Mouse (Mus musculus): ENCODE data around the gene Them5. TPM values are rescaled to one million over a fixed set of nuclear protein-coding genes. Genes with fewer than 3 reads are reported as not detected.

Them5 gene
- polyA plus RNA-seq, 1 experiment from 2014 or later, result not detected

GRCm38 (mm10) chr3:94366761-94367160, 24.9 kb downstream of the Them5 start:
- Histone ChIP-seq H3K27me3 (ENCODE audit: control insufficient read depth, insufficient read depth, low read length) (0 out of 2 replicates have a peak, but pooled peaks cover 4% of the 10 kb centered on the region), H3K4me3 (replicated peaks; ENCODE audit: low read length) (no peak overlapping the region), H3K27ac (no peak overlapping the region), H3K4me1 (replicated peaks; ENCODE audit: control insufficient read depth, insufficient read depth, low read length) (peaks cover 8% of the 10 kb centered on the region; the same call in 1 of the 2 replicates), H3K9me3 (ENCODE audit: control insufficient read depth, low read length) (no peaks in the 10 kb centered on the region), H3K9ac (no peak overlapping the region), H3K36me3 (replicated peaks; ENCODE audit: control insufficient read depth, insufficient read depth) (no peaks in the 10 kb centered on the region), H3K4me2 (replicated peaks) (no peak overlapping the region)
- DNase-seq (ENCODE audit: low spot score) (peak; percentile 87), ATAC-seq (ENCODE audit: low FRiP score) (0 out of 2 replicates have a peak, but pooled peaks have one; percentile 35)
- 17% methylated on average over 3 of the region's 3 CpGs for WGBS

DNA sequence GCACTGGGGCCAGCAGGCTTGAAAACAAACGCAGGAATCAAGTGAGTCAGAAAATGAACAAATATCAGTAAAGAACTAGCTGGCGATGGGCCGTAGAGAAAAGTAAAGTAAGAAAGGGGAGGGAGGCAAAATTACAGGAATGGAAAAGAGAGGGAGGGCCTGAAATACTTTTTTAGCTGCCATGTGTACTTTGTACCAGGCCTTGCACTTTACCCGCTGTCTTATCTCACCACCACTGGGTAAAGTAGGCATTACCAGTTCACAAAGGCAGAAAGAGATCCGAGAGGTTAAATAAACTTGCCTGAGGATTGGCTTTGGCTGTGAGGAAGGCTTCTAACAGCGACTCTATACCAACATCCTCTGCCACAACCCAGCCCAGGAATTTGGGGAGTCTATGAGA, 25.6 kb downstream of the Them5 start:
- H3K4me2 ChIP-seq (replicated peaks), result no peak overlapping the region
- peaks cover 8% of the 10 kb centered on the region; the same call in 1 of the 2 replicates for H3K4me1 ChIP-seq (replicated peaks; ENCODE audit: control insufficient read depth, insufficient read depth, low read length)
- 0 out of 2 replicates have a peak, but pooled peaks cover 4% of the 10 kb centered on the region for H3K27me3 ChIP-seq (ENCODE audit: control insufficient read depth, insufficient read depth, low read length)
- H3K4me3 ChIP-seq (replicated peaks; ENCODE audit: low read length), result no peak overlapping the region
- H3K9ac ChIP-seq, result no peak overlapping the region
- peak; percentile 18 for DNase-seq (ENCODE audit: low spot score)
- H3K36me3 ChIP-seq (replicated peaks; ENCODE audit: control insufficient read depth, insufficient read depth), result no peaks in the 10 kb centered on the region
- H3K27ac ChIP-seq, result no peak overlapping the region
- 84% methylated on average over 6 of the region's 6 CpGs for WGBS
- ATAC-seq (ENCODE audit: low FRiP score), result no peak
- H3K9me3 ChIP-seq (ENCODE audit: control insufficient read depth, low read length), result no peaks in the 10 kb centered on the region

DNA sequence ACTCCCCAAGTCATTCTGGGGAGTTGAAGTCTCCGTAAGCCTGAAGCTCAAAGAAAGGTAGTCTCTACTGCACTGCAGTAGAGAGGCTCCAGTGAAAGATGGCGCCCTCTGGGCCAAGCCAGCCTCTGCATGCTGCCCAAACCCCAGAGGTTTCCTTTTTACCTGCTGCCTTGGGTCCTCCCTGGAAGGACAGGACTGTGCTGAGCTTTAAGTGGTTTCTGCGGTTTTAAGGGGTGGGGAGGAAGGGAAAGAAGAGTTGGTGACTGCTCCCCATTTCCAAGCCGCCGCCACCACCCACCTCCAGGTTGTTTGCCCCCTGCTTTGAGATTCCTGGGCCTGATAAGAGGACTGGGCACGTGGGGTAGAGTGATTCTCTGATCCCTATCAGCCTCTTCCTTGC, 26.7 kb downstream of the Them5 start:
- WGBS, result 73% methylated on average over 6 of the region's 6 CpGs
- Histone ChIP-seq H3K9ac (no peak overlapping the region), H3K4me3 (replicated peaks; ENCODE audit: low read length) (no peak overlapping the region), H3K36me3 (replicated peaks; ENCODE audit: control insufficient read depth, insufficient read depth) (no peaks in the 10 kb centered on the region), H3K4me1 (replicated peaks; ENCODE audit: control insufficient read depth, insufficient read depth, low read length) (peaks cover 13% of the 10 kb centered on the region; the same call in 1 of the 2 replicates), H3K4me2 (replicated peaks) (no peak overlapping the region), H3K27ac (no peak overlapping the region), H3K9me3 (ENCODE audit: control insufficient read depth, low read length) (no peaks in the 10 kb centered on the region), H3K27me3 (ENCODE audit: control insufficient read depth, insufficient read depth, low read length) (no peaks in the 10 kb centered on the region)
- ATAC-seq (ENCODE audit: low FRiP score) (no peak), DNase-seq (ENCODE audit: low spot score) (no peak)

DNA sequence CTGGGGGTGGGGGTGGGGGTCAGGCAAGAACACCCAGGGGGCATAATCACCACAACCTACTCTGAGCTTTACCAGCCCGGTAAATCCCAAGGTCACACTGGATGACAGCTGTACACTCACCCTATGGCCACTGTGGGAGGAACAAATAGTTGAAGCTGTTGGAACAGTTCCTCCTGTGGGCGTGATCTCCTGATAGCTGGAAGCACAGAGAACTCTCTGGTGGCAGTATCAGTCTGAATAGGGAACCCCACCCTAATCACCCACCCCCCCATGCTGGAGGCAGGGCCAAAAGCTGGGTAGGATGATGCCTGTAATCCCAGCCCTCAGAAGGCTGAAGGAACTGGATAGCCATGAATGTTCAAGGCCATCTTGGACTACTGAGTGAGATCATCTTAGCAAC, 27.8 kb downstream of the Them5 start:
- no peak overlapping the region for H3K9ac ChIP-seq
- no peaks in the 10 kb centered on the region for H3K36me3 ChIP-seq (replicated peaks; ENCODE audit: control insufficient read depth, insufficient read depth)
- H3K4me3 ChIP-seq (replicated peaks; ENCODE audit: low read length), result no peak overlapping the region
- ATAC-seq (ENCODE audit: low FRiP score) (no peak), DNase-seq (ENCODE audit: low spot score) (no peak)
- no peak overlapping the region for H3K27ac ChIP-seq
- WGBS, result 64% methylated on average over 2 of the region's 2 CpGs
- no peaks in the 10 kb centered on the region for H3K27me3 ChIP-seq (ENCODE audit: control insufficient read depth, insufficient read depth, low read length)
- no peak overlapping the region for H3K4me2 ChIP-seq (replicated peaks)
- no peaks in the 10 kb centered on the region for H3K9me3 ChIP-seq (ENCODE audit: control insufficient read depth, low read length)
- peaks cover 13% of the 10 kb centered on the region; the same call in 1 of the 2 replicates for H3K4me1 ChIP-seq (replicated peaks; ENCODE audit: control insufficient read depth, insufficient read depth, low read length)

- H3K27ac ChIP-seq, result no peak overlapping the region
- H3K9me3 ChIP-seq (ENCODE audit: control insufficient read depth, low read length), result no peaks in the 10 kb centered on the region
- no peak overlapping the region for H3K9ac ChIP-seq
- ATAC-seq (ENCODE audit: low FRiP score) (peak; percentile 35), DNase-seq (ENCODE audit: low spot score) (peak; percentile 64)
- WGBS, result 6% methylated on average over 11 of the region's 11 CpGs
- H3K4me2 ChIP-seq (replicated peaks), result peak overlapping the region; percentile 37
- no peaks in the 10 kb centered on the region for H3K36me3 ChIP-seq (replicated peaks; ENCODE audit: control insufficient read depth, insufficient read depth)
- H3K4me1 ChIP-seq (replicated peaks; ENCODE audit: control insufficient read depth, insufficient read depth, low read length), result peaks cover 13% of the 10 kb centered on the region; the same call in 1 of the 2 replicates
- H3K4me3 ChIP-seq (replicated peaks; ENCODE audit: low read length), result no peak overlapping the region
- no peaks in the 10 kb centered on the region for H3K27me3 ChIP-seq (ENCODE audit: control insufficient read depth, insufficient read depth, low read length)
Measured at GRCm38 (mm10) chr3:94371637-94372036, 29.7 kb downstream of the Them5 start.

- H3K36me3 ChIP-seq (replicated peaks; ENCODE audit: control insufficient read depth, insufficient read depth), result no peaks in the 10 kb centered on the region
- H3K4me3 ChIP-seq (replicated peaks; ENCODE audit: low read length), result no peak overlapping the region
- ATAC-seq (ENCODE audit: low FRiP score), result no peak
Measured at GRCm38 (mm10) chr3:94372038-94372437, 30.1 kb downstream of the Them5 start.

DNA sequence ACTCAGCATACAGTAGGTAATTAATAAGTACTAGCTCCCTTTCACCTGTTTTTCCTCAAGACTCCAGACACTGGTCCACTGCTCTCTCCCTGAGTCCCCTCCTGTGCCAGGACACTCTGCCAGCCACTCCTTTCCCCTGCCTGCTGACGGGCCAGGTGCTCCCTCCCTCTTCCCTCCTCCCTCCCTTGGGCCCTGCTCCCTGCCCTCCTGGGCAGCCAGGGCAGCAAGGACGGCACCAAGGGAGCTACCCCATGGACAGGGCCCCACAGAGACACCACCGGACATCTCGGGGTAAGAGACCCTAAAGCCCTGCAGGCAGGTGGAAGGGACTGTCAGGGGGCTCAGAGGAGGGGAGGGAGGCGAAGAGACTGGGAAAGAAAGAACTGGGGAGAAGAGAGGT, 30.7 kb downstream of the Them5 start, which contains the start of gene Rorc:
Gene Rorc, plus strand, starts transcription at position 154 of the 400 bp plus-strand sequence.
- no peak for ATAC-seq (ENCODE audit: low FRiP score)
- WGBS, result 14% methylated on average over 5 of the region's 5 CpGs
- no peaks in the 10 kb centered on the region for H3K27me3 ChIP-seq (ENCODE audit: control insufficient read depth, insufficient read depth, low read length)
- peak within 1 kb of the TSS; percentile 40 for H3K4me2 ChIP-seq (replicated peaks)
- H3K9me3 ChIP-seq (ENCODE audit: control insufficient read depth, low read length), result no peaks in the 10 kb centered on the region
- H3K4me1 ChIP-seq (replicated peaks; ENCODE audit: control insufficient read depth, insufficient read depth, low read length), result peaks cover 13% of the 10 kb centered on the region; the same call in 1 of the 2 replicates
- 0 out of 2 replicates have a peak within 1 kb of the TSS, but pooled peaks have one; percentile 20 for H3K9ac ChIP-seq
- no peak within 1 kb of the TSS for H3K27ac ChIP-seq
- no peak within 1 kb of the TSS for H3K4me3 ChIP-seq (replicated peaks; ENCODE audit: low read length)
- no peaks in the 10 kb centered on the region for H3K36me3 ChIP-seq (replicated peaks; ENCODE audit: control insufficient read depth, insufficient read depth)
- no peak for DNase-seq (ENCODE audit: low spot score)

More at GRCm38 (mm10) chr3:94372038-94372437, 30.1 kb downstream of the Them5 start:
- no peak overlapping the region for H3K27ac ChIP-seq
- DNase-seq (ENCODE audit: low spot score), result no peak
- peak overlapping the region; percentile 37 for H3K4me2 ChIP-seq (replicated peaks)
- H3K27me3 ChIP-seq (ENCODE audit: control insufficient read depth, insufficient read depth, low read length), result no peaks in the 10 kb centered on the region
- WGBS, result 0% methylated on average over 3 of the region's 3 CpGs
- H3K9me3 ChIP-seq (ENCODE audit: control insufficient read depth, low read length), result no peaks in the 10 kb centered on the region
- H3K9ac ChIP-seq, result no peak overlapping the region
- peaks cover 13% of the 10 kb centered on the region; the same call in 1 of the 2 replicates for H3K4me1 ChIP-seq (replicated peaks; ENCODE audit: control insufficient read depth, insufficient read depth, low read length)

DNA sequence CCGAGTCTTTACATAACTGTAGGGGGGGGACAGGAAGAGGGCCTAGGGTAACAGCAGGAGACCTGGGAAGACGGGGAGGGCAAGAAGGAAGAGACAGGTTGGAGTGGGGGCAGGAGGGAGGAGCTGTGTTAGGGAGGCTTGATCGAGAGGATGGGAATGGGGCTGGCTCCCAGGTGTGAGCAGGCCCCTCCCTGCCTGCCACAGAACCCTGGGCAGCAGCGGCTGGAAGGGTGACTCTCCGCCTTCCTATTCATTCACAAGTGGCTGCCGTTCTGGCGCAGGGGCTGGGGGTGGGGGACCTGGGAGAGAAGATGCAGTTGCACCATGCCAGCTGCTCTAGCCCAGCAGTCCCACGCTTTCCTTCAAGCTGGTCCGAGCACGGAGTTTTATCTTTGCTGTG, 31.2 kb downstream of the Them5 start:
- DNase-seq (ENCODE audit: low spot score) (peak; percentile 23), ATAC-seq (ENCODE audit: low FRiP score) (peak; percentile 16; the same call in 1 of the 2 replicates)
- H3K9ac ChIP-seq, result 0 out of 2 replicates have a peak overlapping the region, but pooled peaks have one; percentile 20
- H3K27ac ChIP-seq, result no peak overlapping the region
- peaks cover 13% of the 10 kb centered on the region; the same call in 1 of the 2 replicates for H3K4me1 ChIP-seq (replicated peaks; ENCODE audit: control insufficient read depth, insufficient read depth, low read length)
- peak overlapping the region; percentile 40 for H3K4me2 ChIP-seq (replicated peaks)
- no peaks in the 10 kb centered on the region for H3K27me3 ChIP-seq (ENCODE audit: control insufficient read depth, insufficient read depth, low read length)
- no peaks in the 10 kb centered on the region for H3K9me3 ChIP-seq (ENCODE audit: control insufficient read depth, low read length)
- no peak overlapping the region for H3K4me3 ChIP-seq (replicated peaks; ENCODE audit: low read length)
- WGBS, result 5% methylated on average over 10 of the region's 10 CpGs
- H3K36me3 ChIP-seq (replicated peaks; ENCODE audit: control insufficient read depth, insufficient read depth), result no peaks in the 10 kb centered on the region

- H3K9ac ChIP-seq, result no peak overlapping the region
- no peaks in the 10 kb centered on the region for H3K9me3 ChIP-seq (ENCODE audit: control insufficient read depth, low read length)
- H3K27ac ChIP-seq, result no peak overlapping the region
- H3K4me2 ChIP-seq (replicated peaks), result peak overlapping the region; percentile 40
- whole genome bisulfite sequencing, result 1% methylated on average over 5 of the region's 5 CpGs
- H3K36me3 ChIP-seq (replicated peaks; ENCODE audit: control insufficient read depth, insufficient read depth), result no peaks in the 10 kb centered on the region
- no peaks in the 10 kb centered on the region for H3K27me3 ChIP-seq (ENCODE audit: control insufficient read depth, insufficient read depth, low read length)
- peak; percentile 44; the same call in 1 of the 2 replicates for ATAC-seq (ENCODE audit: low FRiP score)
- no peak overlapping the region for H3K4me3 ChIP-seq (replicated peaks; ENCODE audit: low read length)
- DNase-seq (ENCODE audit: low spot score), result peak; percentile 24
- H3K4me1 ChIP-seq (replicated peaks; ENCODE audit: control insufficient read depth, insufficient read depth, low read length), result peaks cover 13% of the 10 kb centered on the region; the same call in 1 of the 2 replicates
Measured at GRCm38 (mm10) chr3:94373597-94374011, 31.7 kb downstream of the Them5 start.

All from hindbrain, embryonic 14.5 days (tissue).